Mouse (Mus musculus): ENCODE measurements around the gene Kif1bp.
"Not testable (repeated sequence)": the region's sequence is repeated elsewhere in the genome, so short reads cannot be mapped to it uniquely, and the experiment has no call there.

Gene Kif1bp

GRCm38 (mm10) chr10:62578338-62579100 lies at the start of gene Kif1bp:
Gene Kif1bp (minus strand): TSS chr10:62578457.
- peak; percentile 98 for DNase-seq

- DNase-seq: no peak
Measured at GRCm38 (mm10) chr10:62604161-62604560, 25.9 kb upstream of the Kif1bp start.

GRCm38 (mm10) chr10:62603233-62604030 lies 25.2 kb upstream of the Kif1bp start:
- DNase-seq: no peak

- DNase-seq: peak; percentile 82
Measured at GRCm38 (mm10) chr10:62602177-62603040, 24.2 kb upstream of the Kif1bp start, which contains the start of gene Ddx21. Gene Ddx21 (minus strand): TSS chr10:62602281.

- DNase-seq: no peak
Measured at GRCm38 (mm10) chr10:62601833-62602176, 23.5 kb upstream of the Kif1bp start.

GRCm38 (mm10) chr10:62601053-62601791 lies 23.0 kb upstream of the Kif1bp start:
- no peak for DNase-seq

- DNase-seq: no peak
Measured at GRCm38 (mm10) chr10:62600056-62600455, 21.8 kb upstream of the Kif1bp start.

GRCm38 (mm10) chr10:62599311-62599710 lies 21.1 kb upstream of the Kif1bp start:
- DNase-seq: not testable (repeated sequence)

- DNase-seq: no peak
Measured at GRCm38 (mm10) chr10:62592496-62592895, 14.2 kb upstream of the Kif1bp start.

GRCm38 (mm10) chr10:62590200-62590599 lies 11.9 kb upstream of the Kif1bp start:
- peak; percentile 93 for DNase-seq

- no peak for DNase-seq
Measured at GRCm38 (mm10) chr10:62588616-62589015, 10.4 kb upstream of the Kif1bp start.

GRCm38 (mm10) chr10:62583245-62583644 lies 5.0 kb upstream of the Kif1bp start:
- no peak for DNase-seq

- DNase-seq: no peak
Measured at GRCm38 (mm10) chr10:62582701-62583100, 4.4 kb upstream of the Kif1bp start.

- no peak for DNase-seq
Measured at GRCm38 (mm10) chr10:62582263-62582662, 4.0 kb upstream of the Kif1bp start.

GRCm38 (mm10) chr10:62579129-62579528 lies 872 bp upstream of the Kif1bp start:
- not testable (repeated sequence) for DNase-seq

GRCm38 (mm10) chr10:62577673-62578337 lies 452 bp downstream of the Kif1bp start:
- peak; percentile 48 for DNase-seq

GRCm38 (mm10) chr10:62575001-62575400 lies 3.3 kb downstream of the Kif1bp start:
- DNase-seq: no peak

- no peak for DNase-seq
Measured at GRCm38 (mm10) chr10:62570126-62570871, 8.0 kb downstream of the Kif1bp start.

GRCm38 (mm10) chr10:62568861-62569260 lies 9.4 kb downstream of the Kif1bp start:
- no peak for DNase-seq

- no peak for DNase-seq
Measured at GRCm38 (mm10) chr10:62557736-62558135, 20.5 kb downstream of the Kif1bp start.

GRCm38 (mm10) chr10:62556558-62556901 lies 21.7 kb downstream of the Kif1bp start:
- no peak for DNase-seq
